Comparison of ENCODE assay signal across 9 mouse cellular contexts in the genomic region with DNA sequence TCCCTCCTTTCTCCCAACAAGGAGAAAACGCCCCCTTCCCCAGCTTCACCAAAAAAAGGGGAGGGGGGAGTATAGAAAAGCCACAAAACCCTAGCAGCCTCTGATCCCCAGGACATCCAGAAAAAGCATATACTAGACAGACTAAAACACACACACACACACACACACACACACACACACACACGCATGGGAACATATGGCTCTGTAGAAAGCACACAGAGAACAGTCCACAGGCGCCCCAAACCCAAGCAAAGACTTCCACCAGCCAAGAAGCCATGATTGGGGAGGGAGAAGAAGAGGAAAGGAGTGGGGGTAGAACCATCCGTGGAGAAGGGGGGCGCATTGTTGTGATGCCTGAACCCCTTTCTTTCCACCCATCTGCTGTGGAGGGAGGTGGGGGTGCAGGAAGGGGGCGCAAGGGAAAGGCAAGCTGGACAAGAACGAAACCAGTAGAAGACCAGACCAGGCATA. TPM values are rescaled to one million over a fixed set of nuclear protein-coding genes. Genes with fewer than 3 reads are reported as not detected.
DNase-seq lines count a peak whose midpoint lies in the region; ATAC-seq and TF ChIP-seq lines count a peak whose summit lies in the region.
"Had no signal": no experiment of that assay in that cellular context is flagged by ENCODE, and none has a peak within 500 bp of the region (broad histone marks: within the 10 kb centered on the region; RNA-seq: fewer than 3 reads in every experiment).

No protein-coding gene starts in this region.

- no peak overlapping the region for H3K27ac ChIP-seq in heart, embryonic 12.5 days (ENCODE audit: poor library complexity, severe bottlenecking)
- peak overlapping the region; percentile 96 for H3K27ac ChIP-seq in forebrain, embryonic 10.5 days
- peak overlapping the region; percentile 93; the same call in 1 of the 2 replicates for H3K27ac ChIP-seq in intestine, embryonic 14.5 days (ENCODE audit: low read depth)
- no peak overlapping the region for H3K27ac ChIP-seq in liver, postnatal 0 days (ENCODE audit: low read depth)
- 0 out of 2 replicates have a peak overlapping the region, but pooled peaks have one; percentile 18 for H3K27ac ChIP-seq in stomach, postnatal 0 days (replicated peaks)

- no peak for ATAC-seq in heart, embryonic 12.5 days (ENCODE audit: insufficient number of reproducible peaks, low FRiP score)
- ATAC-seq in intestine, embryonic 14.5 days (replicated peaks; ENCODE audit: low FRiP score, low TSS enrichment, low read depth) = no peak
- no peak for ATAC-seq in liver, postnatal 0 days
- no peak for ATAC-seq in stomach, postnatal 0 days (ENCODE audit: low FRiP score, low TSS enrichment)
- ATAC-seq: Patski had no signal

- H3K9me3 ChIP-seq in heart, embryonic 12.5 days (replicated peaks) = no peaks in the 10 kb centered on the region
- no peaks in the 10 kb centered on the region for H3K9me3 ChIP-seq in forebrain, embryonic 10.5 days
- no peaks in the 10 kb centered on the region for H3K9me3 ChIP-seq in intestine, embryonic 14.5 days (ENCODE audit: control insufficient read depth, low read length)
- H3K9me3 ChIP-seq in liver, postnatal 0 days (ENCODE audit: low read length) = no peaks in the 10 kb centered on the region
- H3K9me3 ChIP-seq in stomach, postnatal 0 days (ENCODE audit: control insufficient read depth, low read length) = no peaks in the 10 kb centered on the region

- no peaks in the 10 kb centered on the region for H3K36me3 ChIP-seq in heart, embryonic 12.5 days
- H3K36me3 ChIP-seq in forebrain, embryonic 10.5 days (replicated peaks) = no peaks in the 10 kb centered on the region
- H3K36me3 ChIP-seq in intestine, embryonic 14.5 days (ENCODE audit: control insufficient read depth, insufficient read depth, low read length) = no peaks in the 10 kb centered on the region
- no peaks in the 10 kb centered on the region for H3K36me3 ChIP-seq in liver, postnatal 0 days (replicated peaks; ENCODE audit: insufficient read depth, low read length)
- H3K36me3 ChIP-seq in stomach, postnatal 0 days (ENCODE audit: control insufficient read depth, insufficient read depth, low read length) = no peaks in the 10 kb centered on the region

- H3K27me3 ChIP-seq in heart, embryonic 12.5 days (replicated peaks) = peaks cover 6% of the 10 kb centered on the region; the same call in 1 of the 2 replicates
- peaks cover 14% of the 10 kb centered on the region for H3K27me3 ChIP-seq in forebrain, embryonic 10.5 days (ENCODE audit: poor library complexity, severe bottlenecking)
- no peaks in the 10 kb centered on the region for H3K27me3 ChIP-seq in intestine, embryonic 14.5 days (replicated peaks; ENCODE audit: control insufficient read depth, insufficient read depth, low read length)
- peaks cover 30% of the 10 kb centered on the region for H3K27me3 ChIP-seq in liver, postnatal 0 days (ENCODE audit: insufficient read depth, low read length)
- no peaks in the 10 kb centered on the region for H3K27me3 ChIP-seq in stomach, postnatal 0 days (ENCODE audit: control insufficient read depth, insufficient read depth, low read length)

- DNase-seq in heart, adult 9 months (ENCODE audit: low spot score in 2 of 2) = no peak
- DNase-seq in R1 (ENCODE audit: low read depth, low spot score) = peak; percentile 2
- peak; percentile 41 for DNase-seq in forebrain, embryonic 10.5 days (ENCODE audit: extremely low spot score, low spot score)
- peak; percentile 61 for DNase-seq in intestine, embryonic 14.5 days (ENCODE audit: low spot score)
- DNase-seq in liver, postnatal 0 days = no peak
- DNase-seq in stomach, postnatal 0 days (ENCODE audit: low spot score) = peak; percentile 27
- no peak for DNase-seq in thymus, postnatal 0 days (ENCODE audit: low spot score)

- no peak for TF ChIP-seq CTCF in liver, postnatal 0 days (IDR thresholded peaks at IDR 0.05; ENCODE audit: low read depth)
- TF ChIP-seq CTCF in stomach, postnatal 0 days (IDR thresholded peaks at IDR 0.05; ENCODE audit: low read depth) = no peak

- no peak for TF ChIP-seq EP300 in liver, postnatal 0 days (IDR thresholded peaks at IDR 0.05; ENCODE audit: low read depth)
- TF ChIP-seq EP300 in stomach, postnatal 0 days (optimal IDR thresholded peaks at IDR 0.05) = no peak

- peak overlapping the region; percentile 88 for H3K4me3 ChIP-seq in heart, embryonic 12.5 days
- peak overlapping the region; percentile 92 for H3K4me3 ChIP-seq in forebrain, embryonic 10.5 days
- H3K4me3 ChIP-seq in intestine, embryonic 14.5 days (ENCODE audit: low read depth, low read length) = peak overlapping the region; percentile 70
- peak overlapping the region; percentile 62 for H3K4me3 ChIP-seq in liver, postnatal 0 days (ENCODE audit: low read depth, low read length)
- peak overlapping the region; percentile 71 for H3K4me3 ChIP-seq in stomach, postnatal 0 days (ENCODE audit: low read depth, low read length)

- H3K4me1 ChIP-seq in heart, embryonic 12.5 days (replicated peaks) = peaks cover 21% of the 10 kb centered on the region
- peaks cover 67% of the 10 kb centered on the region for H3K4me1 ChIP-seq in forebrain, embryonic 10.5 days
- H3K4me1 ChIP-seq in intestine, embryonic 14.5 days (replicated peaks; ENCODE audit: control insufficient read depth, insufficient read depth, low read length) = peaks cover 14% of the 10 kb centered on the region; the same call in 1 of the 2 replicates
- peaks cover 5% of the 10 kb centered on the region; the same call in 1 of the 2 replicates for H3K4me1 ChIP-seq in liver, postnatal 0 days (ENCODE audit: insufficient read depth)
- H3K4me1 ChIP-seq in stomach, postnatal 0 days (replicated peaks; ENCODE audit: control insufficient read depth, insufficient read depth) = no peaks in the 10 kb centered on the region; the same call in 1 of the 2 replicates

- WGBS in heart, embryonic 12.5 days = 4% methylated on average over 7 of the region's 7 CpGs
- WGBS in forebrain, embryonic 10.5 days = 2% methylated on average over 7 of the region's 7 CpGs
- WGBS in intestine, embryonic 14.5 days = 2% methylated on average over 5 of the region's 7 CpGs
- 7% methylated on average over 5 of the region's 7 CpGs for WGBS in liver, postnatal 0 days (ENCODE audit: insufficient replicate concordance)
- WGBS in stomach, postnatal 0 days = 10% methylated on average over 6 of the region's 7 CpGs

- H3K4me2 ChIP-seq in heart, embryonic 12.5 days = peak overlapping the region; percentile 97
- H3K4me2 ChIP-seq in intestine, embryonic 14.5 days (ENCODE audit: low read length) = peak overlapping the region; percentile 68
- peak overlapping the region; percentile 87 for H3K4me2 ChIP-seq in liver, postnatal 0 days (ENCODE audit: low read depth, low read length)
- peak overlapping the region; percentile 94 for H3K4me2 ChIP-seq in stomach, postnatal 0 days (replicated peaks; ENCODE audit: low read depth)

- peak overlapping the region; percentile 90 for H3K9ac ChIP-seq in heart, embryonic 12.5 days
- H3K9ac ChIP-seq in intestine, embryonic 14.5 days (ENCODE audit: low read length) = peak overlapping the region; percentile 85
- H3K9ac ChIP-seq in liver, postnatal 0 days (replicated peaks) = peak overlapping the region; percentile 23
- H3K9ac ChIP-seq in stomach, postnatal 0 days (ENCODE audit: low read length) = peak overlapping the region; percentile 74

RNA-seq across cellular contexts. Expression of gene Auts2, which starts 2.3 kb away (rescaled TPM):
- polyA plus RNA-seq in heart, embryonic 12.5 days (2016; fragmentation: Nextera tagmentation; extraction: Ambion mirVana) = 21.1 and 25.3 TPM in 2 replicates
- 38.8 and 42.4 TPM in 2 replicates for polyA plus RNA-seq in forebrain, embryonic 10.5 days (2016; fragmentation: Nextera tagmentation; extraction: Ambion mirVana)
- 30.4 and 34.4 TPM in 2 replicates for polyA plus RNA-seq in intestine, embryonic 14.5 days (2014; fragmentation: Nextera tagmentation; extraction: Ambion mirVana)
- polyA plus RNA-seq in liver, postnatal 0 days (2015; fragmentation: Nextera tagmentation; extraction: Ambion mirVana) = 0.96 and 1.0 TPM in 2 replicates
- polyA plus RNA-seq in stomach, postnatal 0 days (2015; fragmentation: Nextera tagmentation; extraction: Ambion mirVana) = 7.3 and 8.5 TPM in 2 replicates
- 1.9 and 2.8 TPM in 2 replicates for polyA plus RNA-seq in thymus, postnatal 0 days (2015; fragmentation: Nextera tagmentation; extraction: Ambion mirVana)

Comparison
In these comparisons a context has a peak if more than half of its experiments do, and no peak if none do; other contexts are left out.
1. H3K27ac ChIP-seq: peak in forebrain, embryonic 10.5 days (single experiment), intestine, embryonic 14.5 days (single experiment) and stomach, postnatal 0 days (single experiment); none in heart, embryonic 12.5 days (single experiment) and liver, postnatal 0 days (single experiment).
2. H3K9ac ChIP-seq: peak in every context shown above with its lines; median percentile 90 in heart, embryonic 12.5 days; 85 in intestine, embryonic 14.5 days; 74 in stomach, postnatal 0 days; 23 in liver, postnatal 0 days.
3. DNase-seq: peak in R1 (single experiment), forebrain, embryonic 10.5 days (single experiment), intestine, embryonic 14.5 days (single experiment) and stomach, postnatal 0 days (single experiment); none in heart, adult 9 months (0 of 2), liver, postnatal 0 days (single experiment) and thymus, postnatal 0 days (single experiment).
4. Peak in every context shown above with its lines, with median percentiles within 50 percentile points of each other: H3K4me2 ChIP-seq and H3K4me3 ChIP-seq.